8 mouse cellular contexts compared by ENCODE assay signal in the genomic region with DNA sequence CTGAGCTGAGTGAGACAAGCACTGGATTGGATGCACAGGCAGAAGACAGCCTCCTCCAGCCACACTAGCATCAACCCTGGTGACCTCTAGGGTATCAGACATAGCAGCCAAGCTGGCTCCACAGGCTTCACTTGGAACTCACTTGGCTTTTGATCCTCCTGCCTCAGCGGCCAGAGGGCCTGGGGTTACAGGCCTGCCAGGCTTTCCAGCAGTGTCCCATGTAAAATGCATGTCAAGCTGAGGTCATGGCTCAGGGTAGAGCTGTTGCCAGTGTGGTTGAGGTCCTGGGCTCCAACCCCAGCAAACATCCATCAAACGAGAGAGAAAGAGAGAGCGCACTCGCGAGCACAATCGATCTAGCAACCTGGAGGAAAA. TPM values are rescaled to one million over a fixed set of nuclear protein-coding genes. Genes with fewer than 3 reads are reported as not detected.
A peak's percentile ranks its signal among the peaks of the same experiment; 100 is the strongest.
DNase-seq lines count a peak whose midpoint lies in the region; ATAC-seq and TF ChIP-seq lines count a peak whose summit lies in the region.

No protein-coding gene starts in this region.

- H3K4me2 ChIP-seq in hindbrain, embryonic 14.5 days (replicated peaks), result peak overlapping the region; percentile 61
- no peak overlapping the region for H3K4me2 ChIP-seq in midbrain, embryonic 15.5 days

- H3K9ac ChIP-seq in liver, adult 2 months (ENCODE audit: low read depth, low read length), result peak overlapping the region; percentile 14; the same call in 1 of the 2 replicates
- H3K9ac ChIP-seq in hindbrain, embryonic 14.5 days, result 0 out of 2 replicates have a peak overlapping the region, but pooled peaks have one; percentile 94
- peak overlapping the region; percentile 5; the same call in 1 of the 2 replicates for H3K9ac ChIP-seq in midbrain, embryonic 15.5 days

- no peaks in the 10 kb centered on the region for H3K9me3 ChIP-seq in hindbrain, embryonic 14.5 days (ENCODE audit: control insufficient read depth, low read length)
- no peaks in the 10 kb centered on the region for H3K9me3 ChIP-seq in midbrain, embryonic 15.5 days

- peaks cover 29% of the 10 kb centered on the region for H3K4me1 ChIP-seq in liver, adult 2 months (ENCODE audit: control insufficient read depth, insufficient read depth, low read length)
- peaks cover 12% of the 10 kb centered on the region; the same call in 1 of the 2 replicates for H3K4me1 ChIP-seq in hindbrain, embryonic 14.5 days (replicated peaks; ENCODE audit: control insufficient read depth, insufficient read depth, low read length)
- H3K4me1 ChIP-seq in midbrain, embryonic 15.5 days, result peaks cover 34% of the 10 kb centered on the region

- no peaks in the 10 kb centered on the region for H3K36me3 ChIP-seq in liver, adult 2 months (ENCODE audit: control insufficient read depth, insufficient read depth, low read length)
- peaks cover 28% of the 10 kb centered on the region for H3K36me3 ChIP-seq in hindbrain, embryonic 14.5 days (replicated peaks; ENCODE audit: control insufficient read depth, insufficient read depth)
- no peaks in the 10 kb centered on the region for H3K36me3 ChIP-seq in midbrain, embryonic 15.5 days (replicated peaks)

- 23% methylated on average over 6 of the region's 6 CpGs for WGBS in liver, adult 2 months
- 95% methylated on average over 6 of the region's 6 CpGs for WGBS in hindbrain, embryonic 14.5 days
- WGBS in midbrain, embryonic 15.5 days, result 92% methylated on average over 6 of the region's 6 CpGs

- H3K79me2 ChIP-seq in liver, adult 2 months (ENCODE audit: control insufficient read depth, insufficient read depth, low read length), result peaks cover 51% of the 10 kb centered on the region

- TF ChIP-seq POLR2A in liver, adult 2 months (IDR thresholded peaks at IDR 0.05; ENCODE audit: extremely low read depth, insufficient read depth, low read length), result no peak

- no peak for ATAC-seq in hindbrain, embryonic 14.5 days (ENCODE audit: low FRiP score)
- no peak for ATAC-seq in midbrain, embryonic 15.5 days (replicated peaks)
- no peak for ATAC-seq in monocyte, adult 5-6 weeks (replicated peaks; ENCODE audit: insufficient number of reproducible peaks, low FRiP score, low TSS enrichment, poor library complexity, severe bottlenecking)

- peak overlapping the region; percentile 30 for H3K27ac ChIP-seq in liver, adult 2 months (replicated peaks; ENCODE audit: insufficient read depth, low read depth, low read length)
- H3K27ac ChIP-seq in hindbrain, embryonic 14.5 days, result no peak overlapping the region
- no peak overlapping the region for H3K27ac ChIP-seq in midbrain, embryonic 15.5 days

- H3K27me3 ChIP-seq in liver, adult 2 months (ENCODE audit: control insufficient read depth, insufficient read depth, low read length), result no peaks in the 10 kb centered on the region
- H3K27me3 ChIP-seq in hindbrain, embryonic 14.5 days (ENCODE audit: control insufficient read depth, insufficient read depth, low read length), result no peaks in the 10 kb centered on the region
- no peaks in the 10 kb centered on the region for H3K27me3 ChIP-seq in midbrain, embryonic 15.5 days (replicated peaks)

- no peak overlapping the region for H3K4me3 ChIP-seq in liver, adult 2 months (ENCODE audit: insufficient read depth, low read depth, low read length)
- peak overlapping the region; percentile 94; the same call in 1 of the 2 replicates for H3K4me3 ChIP-seq in hindbrain, embryonic 14.5 days (replicated peaks; ENCODE audit: low read length)
- no peak overlapping the region for H3K4me3 ChIP-seq in midbrain, embryonic 15.5 days

- DNase-seq in cerebellum, adult 11 months, result peak; percentile 9
- no peak for DNase-seq in cerebellum, postnatal 36 days
- DNase-seq in liver, adult 2 months (ENCODE audit: extremely low read depth, low read depth, low spot score), result peak; percentile 53
- DNase-seq in liver, result no peak
- no peak for DNase-seq in hindbrain, embryonic 14.5 days (ENCODE audit: low spot score)
- DNase-seq in urinary bladder, adult 2 months (ENCODE audit: low spot score), result no peak

- TF ChIP-seq CTCF in liver, adult 2 months (IDR thresholded peaks at IDR 0.05; ENCODE audit: low read depth, low read length), result no peak

RNA-seq across cellular contexts. Expression of a gene that starts 1.7 kb away (rescaled TPM):
- 8.8 and 10.5 TPM in 2 replicates for total RNA-seq in liver, adult 2 months (2014; rRNA removed)
- polyA plus RNA-seq in liver, adult 2 months (2012; rRNA removed), result 33.5 and 40.0 TPM in 2 replicates
- polyA plus RNA-seq in hindbrain, embryonic 14.5 days (2014; fragmentation: Nextera tagmentation; extraction: Ambion mirVana), result 91.1 and 94.1 TPM in 2 replicates
- polyA plus RNA-seq in midbrain, embryonic 15.5 days (2015; fragmentation: Nextera tagmentation; extraction: Ambion mirVana), result 117 and 119 TPM in 2 replicates
- total RNA-seq in monocyte, adult 5-6 weeks (2017), result 22.4 to 35.7 TPM (median 23.4 TPM) in 3 replicates
- polyA plus RNA-seq in urinary bladder, adult 2 months (2012; rRNA removed), result 55.5 and 78.1 TPM in 2 replicates

RNA-seq across cellular contexts. Expression of a gene that starts 5.5 kb away (rescaled TPM):
- total RNA-seq in liver, adult 2 months (2014; rRNA removed), result 0.37 and 0.81 TPM in 2 replicates
- 0.26 and 0.31 TPM in 2 replicates for polyA plus RNA-seq in liver, adult 2 months (2012; rRNA removed)
- polyA plus RNA-seq in hindbrain, embryonic 14.5 days (2014; fragmentation: Nextera tagmentation; extraction: Ambion mirVana), result 3.1 and 3.6 TPM in 2 replicates
- polyA plus RNA-seq in midbrain, embryonic 15.5 days (2015; fragmentation: Nextera tagmentation; extraction: Ambion mirVana), result 5.0 and 5.5 TPM in 2 replicates
- 0.64 to 4.6 TPM (median 2.1 TPM) in 3 replicates for total RNA-seq in monocyte, adult 5-6 weeks (2017)
- polyA plus RNA-seq in urinary bladder, adult 2 months (2012; rRNA removed), result 2.1 and 2.2 TPM in 2 replicates

RNA-seq across cellular contexts. Expression of a gene that starts 29.2 kb away (rescaled TPM):
- total RNA-seq in liver, adult 2 months (2014; rRNA removed), result 86.2 and 93.2 TPM in 2 replicates
- polyA plus RNA-seq in liver, adult 2 months (2012; rRNA removed), result 142 and 175 TPM in 2 replicates
- 146 and 151 TPM in 2 replicates for polyA plus RNA-seq in hindbrain, embryonic 14.5 days (2014; fragmentation: Nextera tagmentation; extraction: Ambion mirVana)
- 152 and 167 TPM in 2 replicates for polyA plus RNA-seq in midbrain, embryonic 15.5 days (2015; fragmentation: Nextera tagmentation; extraction: Ambion mirVana)
- 31.5 to 106 TPM (median 82.0 TPM) in 3 replicates for total RNA-seq in monocyte, adult 5-6 weeks (2017)
- 50.4 and 51.1 TPM in 2 replicates for polyA plus RNA-seq in urinary bladder, adult 2 months (2012; rRNA removed)

RNA-seq across cellular contexts. Expression of a gene that starts 29.3 kb away (rescaled TPM):
- 30.9 and 35.3 TPM in 2 replicates for total RNA-seq in liver, adult 2 months (2014; rRNA removed)
- polyA plus RNA-seq in liver, adult 2 months (2012; rRNA removed), result 38.8 and 44.8 TPM in 2 replicates
- polyA plus RNA-seq in hindbrain, embryonic 14.5 days (2014; fragmentation: Nextera tagmentation; extraction: Ambion mirVana), result 5.6 and 6.0 TPM in 2 replicates
- 5.8 and 6.0 TPM in 2 replicates for polyA plus RNA-seq in midbrain, embryonic 15.5 days (2015; fragmentation: Nextera tagmentation; extraction: Ambion mirVana)
- 0.29 to 1.1 TPM in 2 of 3 replicates, not detected in the other for total RNA-seq in monocyte, adult 5-6 weeks (2017)
- polyA plus RNA-seq in urinary bladder, adult 2 months (2012; rRNA removed), result 29.6 and 38.6 TPM in 2 replicates

RNA-seq across cellular contexts. Expression of a gene that starts 40.1 kb away (rescaled TPM):
- 34.9 and 42.9 TPM in 2 replicates for total RNA-seq in liver, adult 2 months (2014; rRNA removed)
- 55.8 and 56.0 TPM in 2 replicates for polyA plus RNA-seq in liver, adult 2 months (2012; rRNA removed)
- polyA plus RNA-seq in hindbrain, embryonic 14.5 days (2014; fragmentation: Nextera tagmentation; extraction: Ambion mirVana), result 72.0 and 75.6 TPM in 2 replicates
- 80.2 and 85.2 TPM in 2 replicates for polyA plus RNA-seq in midbrain, embryonic 15.5 days (2015; fragmentation: Nextera tagmentation; extraction: Ambion mirVana)
- 38.0 to 40.4 TPM (median 38.5 TPM) in 3 replicates for total RNA-seq in monocyte, adult 5-6 weeks (2017)
- polyA plus RNA-seq in urinary bladder, adult 2 months (2012; rRNA removed), result 62.3 and 62.7 TPM in 2 replicates

Comparison
In these comparisons a context has a peak if more than half of its experiments do, and no peak if none do; other contexts are left out.
1. DNase-seq: peak in cerebellum, adult 11 months (single experiment) and liver, adult 2 months (single experiment); none in cerebellum, postnatal 36 days (0 of 2), liver (single experiment), hindbrain, embryonic 14.5 days (single experiment) and urinary bladder, adult 2 months (single experiment).
2. H3K9ac ChIP-seq: peak in every context shown above with its lines; median percentile 94 in hindbrain, embryonic 14.5 days; 14 in liver, adult 2 months; 5 in midbrain, embryonic 15.5 days.